Mouse (Mus musculus) small intestine, adult 2 months (tissue): Measurements from ENCODE around the gene Pex12. TPM values are rescaled to one million over a fixed set of nuclear protein-coding genes. Genes with fewer than 3 reads are reported as not detected.

Experiments
- H3K27ac ChIP-seq: fragments of 200-500 bp; 2 replicates; pipeline ENCODE4 v1.5.1; 2012; ENCODE audit warnings: low read depth, low read length, control low read depth, inconsistent platforms; ENCODE audit not compliant: insufficient read depth
- H3K27me3 ChIP-seq: fragments of 200-500 bp; 2 replicates; pipeline ENCODE4 v1.6.1; 2012; ENCODE audit warnings: mild to moderate bottlenecking, moderate library complexity, low read length, inconsistent platforms; ENCODE audit not compliant: control insufficient read depth, insufficient read depth
- H3K36me3 ChIP-seq: fragments of 200-500 bp; 2 replicates; pipeline ENCODE4 v1.6.1; 2012; ENCODE audit warnings: mild to moderate bottlenecking, low read length, control low read depth, inconsistent platforms; ENCODE audit not compliant: control insufficient read depth, insufficient read depth
- H3K4me1 ChIP-seq: fragments of 200-500 bp; 2 replicates; pipeline ENCODE4 v1.6.1; 2012; ENCODE audit warnings: low read length, inconsistent platforms, mixed read lengths; ENCODE audit not compliant: control insufficient read depth, insufficient read depth, insufficient read length
- H3K4me3 ChIP-seq: fragments of 200-500 bp; 2 replicates; pipeline ENCODE4 v1.5.1; 2012; ENCODE audit warnings: low read depth, mild to moderate bottlenecking, control low read depth, inconsistent platforms, low read length, moderate library complexity
- CTCF ChIP-seq: fragments of 200-500 bp; IDR thresholded peaks from 2 replicates; pipeline ENCODE4 v1.5.1; 2012; ENCODE audit warnings: low read depth, mild to moderate bottlenecking, control low read depth, inconsistent platforms, low read length, moderate library complexity, mixed read lengths; ENCODE audit not compliant: insufficient replicate concordance, insufficient read length; ENCODE audit errors: extremely low read depth
- POLR2A ChIP-seq: fragments of 200-500 bp; IDR thresholded peaks from 2 replicates; pipeline ENCODE4 v1.6.1; 2012; ENCODE audit warnings: low read depth, mild to moderate bottlenecking, control low read depth, inconsistent platforms, low read length, moderate library complexity
- WGBS: fragments of 180-500 bp; shearing (Covaris S2); methylation state at CpG from one replicate; pipeline ENCODE4 v1.1.7; 2018; 5-methylcytosine and 5-hydroxymethylcytosine counted together
- polyA plus RNA-seq: library from polyadenylated mRNA; depleted of rRNA; stranded (reverse); fragments of >200 nt; gene quantifications from 2 replicates; pipeline ENCODE4 v1.2.3, GENCODE M21; 2012

The Pex12 gene
- polyA plus RNA-seq, 1 experiment, result 3.8 TPM

DNA sequence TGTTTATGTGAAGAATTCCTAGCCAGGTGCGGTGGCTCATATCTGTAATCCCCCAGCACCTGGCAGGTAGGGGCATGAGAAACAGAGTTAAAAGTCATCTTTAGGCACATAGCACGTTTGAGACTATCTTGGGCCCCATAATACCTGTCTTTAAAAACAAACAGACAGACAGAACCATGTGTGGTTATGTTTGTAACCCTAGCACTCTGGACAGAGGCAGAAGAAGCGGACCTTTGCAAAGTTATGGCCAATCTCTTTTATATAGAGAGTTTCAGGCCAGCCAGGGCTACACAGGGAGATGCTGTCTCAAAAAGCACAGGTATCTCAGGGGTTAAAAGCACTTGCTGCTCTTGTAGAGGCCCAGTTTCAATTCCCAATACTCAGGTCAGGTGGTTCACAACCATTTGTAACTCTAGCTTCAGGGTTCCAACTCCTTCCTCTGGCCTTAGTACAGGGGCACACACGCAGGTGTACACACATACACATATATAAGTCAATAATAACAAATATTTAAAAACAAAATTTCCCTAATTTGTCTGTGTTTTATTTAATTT is 4.4 kb upstream of the Pex12 start:
- Histone ChIP-seq H3K4me3 (no peak overlapping the region), H3K4me1 (peaks cover 2% of the 10 kb centered on the region; the same call in 1 of the 2 replicates), H3K27ac (no peak overlapping the region), H3K36me3 (peaks cover 11% of the 10 kb centered on the region), H3K27me3 (no peaks in the 10 kb centered on the region)
- WGBS, result 78% methylated on average over 4 of the region's 4 CpGs
- no peak for TF ChIP-seq CTCF
- no peak for TF ChIP-seq POLR2A

DNA sequence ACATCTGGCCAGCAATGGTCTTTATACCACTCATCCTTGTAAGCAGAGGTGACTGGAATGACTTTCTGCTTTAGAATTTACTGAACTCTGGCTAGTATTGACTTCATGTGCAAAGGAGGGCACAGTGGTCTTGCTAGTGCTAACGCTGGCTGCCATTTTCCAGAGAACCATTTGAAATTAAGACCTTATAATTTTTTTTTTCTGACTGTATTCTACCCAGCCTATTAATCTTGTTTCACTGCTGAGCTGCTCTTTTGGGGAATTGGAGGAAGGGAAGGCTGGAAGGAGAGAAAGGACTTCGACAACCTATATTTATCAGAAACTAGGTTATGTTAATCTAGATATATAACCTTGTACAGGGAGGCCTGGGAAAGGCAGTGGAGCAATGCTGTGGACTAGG is 2.1 kb upstream of the Pex12 start:
- 69% methylated on average over 2 of the region's 2 CpGs for WGBS
- no peak for TF ChIP-seq POLR2A
- TF ChIP-seq CTCF, result no peak
- peaks cover 2% of the 10 kb centered on the region for H3K4me1 ChIP-seq
- no peak overlapping the region for H3K27ac ChIP-seq
- no peaks in the 10 kb centered on the region for H3K27me3 ChIP-seq
- H3K36me3 ChIP-seq, result peaks cover 6% of the 10 kb centered on the region
- no peak overlapping the region for H3K4me3 ChIP-seq

DNA sequence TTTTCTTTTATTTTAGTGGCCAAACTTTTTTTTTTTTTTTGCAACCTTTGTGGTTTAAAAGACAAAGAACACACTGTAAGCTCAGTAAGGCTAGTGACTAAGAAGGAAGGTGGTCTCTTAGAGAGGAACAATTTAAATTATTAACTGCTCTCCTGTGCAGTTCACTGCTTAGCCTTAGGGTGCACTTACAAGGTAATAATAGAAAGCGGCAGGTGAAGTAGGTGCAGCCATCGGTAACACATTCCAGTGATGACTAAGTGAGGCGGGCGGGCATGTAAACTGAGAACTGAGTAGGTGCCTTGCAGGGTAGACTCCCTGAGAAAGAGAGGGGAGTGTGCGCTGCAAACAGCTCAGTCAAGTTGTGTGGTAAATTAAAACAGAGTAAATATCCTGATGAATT is 1.4 kb upstream of the Pex12 start:
- no peaks in the 10 kb centered on the region for H3K27me3 ChIP-seq
- H3K4me1 ChIP-seq, result peaks cover 2% of the 10 kb centered on the region
- TF ChIP-seq CTCF (no peak), POLR2A (no peak)
- 20% methylated on average over 5 of the region's 5 CpGs for WGBS
- H3K4me3 ChIP-seq, result no peak overlapping the region
- no peak overlapping the region for H3K27ac ChIP-seq
- peaks cover 4% of the 10 kb centered on the region for H3K36me3 ChIP-seq

DNA sequence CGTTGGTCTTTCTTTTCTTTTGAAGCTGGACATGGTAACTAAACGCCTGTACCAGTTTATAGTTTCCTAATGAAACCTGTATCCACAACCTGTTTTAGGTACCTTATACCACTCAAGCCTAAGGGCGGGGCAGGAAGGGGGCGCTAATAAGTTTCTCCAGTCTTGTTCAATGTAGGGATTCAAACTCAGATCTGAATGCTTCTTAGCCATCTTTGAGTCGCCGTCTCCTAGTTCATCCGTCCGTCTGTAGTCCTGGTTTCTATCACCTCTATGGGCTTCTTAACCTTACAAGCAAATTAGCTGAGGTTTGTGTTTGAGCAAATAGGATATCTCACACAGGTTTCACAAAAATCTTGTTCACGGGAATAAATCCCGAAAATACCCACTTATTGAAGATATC is 262 bp downstream of the Pex12 start:
- peak overlapping the region; percentile 95 for H3K27ac ChIP-seq
- TF ChIP-seq CTCF (no peak), POLR2A (no peak)
- H3K4me1 ChIP-seq, result peaks cover 6% of the 10 kb centered on the region
- peak overlapping the region; percentile 82 for H3K4me3 ChIP-seq
- 2% methylated on average over 10 of the region's 10 CpGs for WGBS
- H3K36me3 ChIP-seq, result no peaks in the 10 kb centered on the region
- no peaks in the 10 kb centered on the region for H3K27me3 ChIP-seq

DNA sequence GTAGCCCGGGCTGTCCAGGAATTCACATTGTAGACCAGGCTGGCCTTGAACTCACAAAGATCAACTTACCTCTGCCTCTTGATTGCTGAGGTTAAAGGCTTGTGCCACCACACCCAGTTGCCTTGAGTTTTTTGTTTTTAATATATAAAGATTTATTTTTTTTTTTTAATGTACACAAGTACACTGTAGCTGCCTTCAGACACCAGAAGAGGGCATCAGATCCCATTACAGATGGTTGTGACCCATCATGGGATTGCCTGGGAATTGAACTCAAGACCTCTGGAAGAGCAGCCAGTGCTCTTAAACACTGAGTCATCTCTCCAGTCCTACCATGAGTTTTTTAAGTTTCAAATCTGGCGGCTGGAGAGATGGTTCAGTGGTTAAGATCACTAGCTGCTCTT is 955 bp downstream of the Pex12 start:
- no peak for TF ChIP-seq POLR2A
- TF ChIP-seq CTCF, result no peak
- Histone ChIP-seq H3K27ac (no peak overlapping the region), H3K36me3 (peaks cover 3% of the 10 kb centered on the region; the same call in 1 of the 2 replicates), H3K27me3 (no peaks in the 10 kb centered on the region), H3K4me1 (peaks cover 6% of the 10 kb centered on the region), H3K4me3 (no peak overlapping the region)
- 63% methylated on average over 2 of the region's 2 CpGs for WGBS

DNA sequence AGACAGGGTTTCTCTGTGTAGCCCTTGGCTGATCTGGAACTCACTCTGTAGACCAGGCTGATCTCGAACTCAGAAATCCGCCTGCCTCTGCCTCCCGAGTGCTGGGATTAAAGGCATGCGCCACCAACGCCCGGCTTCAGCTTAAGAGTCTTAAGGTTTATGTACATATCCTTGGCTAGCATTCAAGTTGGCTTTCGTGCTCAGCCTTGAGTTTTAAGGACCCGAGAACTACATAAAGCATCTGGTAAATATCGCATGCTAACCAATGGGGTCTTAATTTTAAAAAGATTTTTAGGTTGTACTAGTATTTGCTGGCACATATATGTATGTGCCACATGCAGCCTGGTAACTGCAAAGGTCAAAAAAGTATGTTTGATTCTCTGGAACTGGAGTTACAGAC is 2.7 kb downstream of the Pex12 start:
- Histone ChIP-seq H3K4me3 (no peak overlapping the region), H3K27me3 (no peaks in the 10 kb centered on the region), H3K4me1 (peaks cover 4% of the 10 kb centered on the region), H3K36me3 (peaks cover 11% of the 10 kb centered on the region), H3K27ac (no peak overlapping the region)
- WGBS, result 78% methylated on average over 9 of the region's 9 CpGs
- TF ChIP-seq POLR2A, result no peak
- no peak for TF ChIP-seq CTCF

DNA sequence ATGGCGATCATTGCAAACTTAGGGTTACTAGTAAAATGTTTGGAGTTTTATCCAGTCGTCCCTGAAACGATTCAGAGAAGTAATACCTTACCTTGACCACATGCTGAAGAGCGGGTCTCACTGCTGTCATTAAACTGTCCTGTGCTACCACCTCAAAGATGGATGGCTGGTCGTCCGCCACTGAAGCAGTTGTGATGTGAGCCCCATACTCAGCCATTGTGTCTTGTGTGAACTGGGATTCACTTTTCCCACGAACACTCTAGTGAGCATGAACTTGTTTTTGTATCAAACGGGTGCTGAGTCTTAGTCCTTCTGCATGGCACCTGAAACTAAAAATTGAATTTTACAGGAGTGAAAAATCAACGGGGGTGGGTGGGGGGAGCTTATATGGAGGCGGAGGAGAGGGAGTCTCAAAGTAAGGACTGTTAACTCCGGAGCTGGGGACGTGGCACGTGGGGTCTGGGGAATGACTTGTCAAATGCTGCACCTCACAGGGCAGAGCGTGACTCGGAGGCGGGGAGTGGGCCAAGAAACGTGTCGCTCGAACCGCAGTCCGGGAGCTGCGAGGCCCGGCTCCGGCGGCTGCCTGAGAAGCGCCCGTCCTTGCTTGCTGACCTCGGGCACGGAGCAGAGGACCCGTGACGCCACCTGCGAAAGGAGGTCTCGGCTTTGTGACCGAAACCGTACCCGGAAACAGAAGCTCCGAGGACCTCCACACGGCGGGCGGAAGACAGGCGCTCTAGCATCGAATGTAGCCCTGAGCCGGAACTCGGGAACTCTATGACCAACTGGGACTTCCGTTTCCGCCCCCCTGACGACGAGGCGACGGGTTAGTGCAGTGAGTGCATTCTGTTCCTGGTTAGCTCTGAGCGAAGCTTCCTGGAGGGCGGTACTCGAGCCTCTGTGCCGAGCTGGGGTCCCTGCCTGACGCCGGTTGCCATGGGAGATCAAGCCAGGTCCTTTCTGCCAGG is 3.9 kb downstream of the Pex12 start, which contains the start of gene Ap2b1:
Gene Ap2b1 (plus strand): TSS at position 800 of the 971 bp plus-strand sequence.
- H3K27ac ChIP-seq, result peak within 1 kb of the TSS; percentile 88
- H3K4me1 ChIP-seq, result peaks cover 4% of the 10 kb centered on the region
- no peaks in the 10 kb centered on the region for H3K27me3 ChIP-seq
- WGBS, result 2% methylated on average over 56 of the region's 56 CpGs
- peak within 1 kb of the TSS; percentile 88 for H3K4me3 ChIP-seq
- peak; percentile 78 for TF ChIP-seq POLR2A
- no peak for TF ChIP-seq CTCF
- H3K36me3 ChIP-seq, result peaks cover 11% of the 10 kb centered on the region
